Mouse (Mus musculus): ENCODE data around the gene Cdkl4.

Cdkl4 gene

DNA sequence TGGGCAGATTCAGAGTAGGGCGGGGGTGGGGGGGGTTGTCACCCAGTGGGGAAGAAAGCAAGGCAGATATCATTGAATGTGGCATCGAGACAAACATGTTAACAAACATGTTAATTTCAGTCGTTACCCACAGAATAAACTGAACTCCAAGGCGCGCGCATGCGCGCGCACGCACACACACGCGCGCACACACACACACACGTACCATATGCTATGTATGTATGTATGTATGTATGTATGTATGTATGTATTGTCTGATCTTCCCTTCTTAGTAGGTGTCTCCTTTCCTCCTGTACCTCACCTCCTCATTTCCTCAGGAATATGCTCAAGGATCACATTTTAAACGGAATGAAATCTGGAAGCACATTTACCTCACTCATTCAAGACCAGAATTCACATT, at the start of gene Cdkl4:
TSS of gene Cdkl4 (minus strand) at position 175 of the 400 bp plus-strand sequence.
- in situ Hi-C loops (cut with MboI; ENCODE audit: low pct_unique_long_range_greater_than_20kb in 1 of 2, low sequenced_read_pairs in 2 of 2, unreplicated experiment in 1 of 2): loop anchor here in 1 of 2 experiments (25.0 kb wide), 1 partner anchor 410 kb away; no protein-coding TSS in a partner anchor

DNA sequence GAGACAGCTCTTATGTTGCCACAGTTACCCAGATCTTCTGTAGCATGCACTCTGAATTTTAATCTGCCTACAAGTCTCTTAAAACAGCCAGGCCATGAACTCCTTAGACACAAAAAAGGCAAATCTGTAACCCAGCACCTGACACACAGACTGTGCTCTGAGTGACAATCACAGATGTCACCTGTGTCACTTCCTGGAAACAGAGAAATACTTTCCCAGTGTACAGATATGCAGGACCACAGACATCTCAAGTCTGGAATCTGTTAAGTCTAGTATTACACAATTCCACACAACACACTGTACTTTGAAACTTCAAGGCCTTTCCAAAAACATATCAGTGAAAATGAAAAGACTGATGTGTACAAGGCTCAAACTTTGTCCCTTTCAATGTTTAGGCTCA, 47.4 kb upstream of the Cdkl4 start:
- in situ Hi-C loops (cut with MboI; ENCODE audit: low pct_unique_long_range_greater_than_20kb in 1 of 2, low sequenced_read_pairs in 2 of 2, unreplicated experiment in 1 of 2): loop anchor here in 1 of 2 experiments (25.0 kb wide), 1 partner anchor 362 kb away; no protein-coding TSS in a partner anchor

DNA sequence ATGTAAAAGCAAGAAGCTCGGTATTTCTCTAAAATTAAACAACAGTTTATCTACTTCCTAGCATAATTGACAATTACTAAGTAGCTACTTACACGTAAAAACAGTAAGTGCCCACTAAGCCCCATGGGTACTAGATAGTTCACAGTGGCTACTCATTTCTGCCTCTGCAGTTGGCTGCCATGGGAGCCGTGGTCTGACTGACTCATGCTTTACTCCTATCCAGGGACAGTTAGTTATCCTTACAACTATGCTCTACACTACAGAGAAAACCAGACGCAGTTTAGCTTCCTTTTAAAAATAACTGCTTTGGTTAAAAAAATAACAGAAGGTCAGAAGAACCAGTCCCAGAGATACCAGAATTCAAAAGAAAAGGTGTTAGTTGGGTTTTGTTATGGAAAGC, 44.1 kb upstream of the Cdkl4 start:
- in situ Hi-C loops (cut with MboI; ENCODE audit: low pct_unique_long_range_greater_than_20kb in 1 of 2, low sequenced_read_pairs in 2 of 2, unreplicated experiment in 1 of 2): loop anchor here in 1 of 2 experiments (25.0 kb wide), 1 partner anchor 366 kb away; no protein-coding TSS in a partner anchor

DNA sequence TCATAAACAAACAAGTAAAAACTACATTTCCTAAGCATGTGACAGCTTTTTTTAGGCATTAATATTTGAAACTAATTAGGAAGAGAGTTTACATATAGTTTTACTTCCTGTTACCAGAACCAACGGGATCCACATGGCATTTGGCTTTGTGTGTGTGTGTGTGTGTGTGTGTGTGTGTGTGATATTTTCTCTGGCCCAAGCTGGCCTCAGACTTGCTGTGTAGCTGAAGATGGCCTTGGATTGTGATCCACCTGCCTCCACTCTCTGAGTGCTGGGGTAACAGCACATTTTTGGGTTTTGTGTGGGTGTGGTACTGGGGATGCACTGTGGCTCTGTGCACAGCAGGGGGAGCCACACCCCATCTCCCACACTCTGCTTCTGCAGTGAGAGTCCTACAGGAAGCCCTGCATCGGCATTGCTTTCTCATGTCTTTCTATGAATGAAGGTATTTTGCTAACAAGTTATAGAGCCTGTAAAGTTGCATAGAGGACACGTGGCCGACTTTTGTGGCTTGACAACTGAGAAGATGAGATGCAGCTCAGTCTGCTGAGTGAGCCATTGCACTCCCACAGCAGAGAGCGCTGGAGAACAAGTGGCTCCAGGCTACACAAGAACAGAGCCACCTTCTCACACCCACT, 43.3 kb upstream of the Cdkl4 start:
- in situ Hi-C loops (cut with MboI; ENCODE audit: low pct_unique_long_range_greater_than_20kb in 1 of 2, low sequenced_read_pairs in 2 of 2, unreplicated experiment in 1 of 2): loop anchor here in 1 of 2 experiments (25.0 kb wide), 1 partner anchor 366 kb away; no protein-coding TSS in a partner anchor

DNA sequence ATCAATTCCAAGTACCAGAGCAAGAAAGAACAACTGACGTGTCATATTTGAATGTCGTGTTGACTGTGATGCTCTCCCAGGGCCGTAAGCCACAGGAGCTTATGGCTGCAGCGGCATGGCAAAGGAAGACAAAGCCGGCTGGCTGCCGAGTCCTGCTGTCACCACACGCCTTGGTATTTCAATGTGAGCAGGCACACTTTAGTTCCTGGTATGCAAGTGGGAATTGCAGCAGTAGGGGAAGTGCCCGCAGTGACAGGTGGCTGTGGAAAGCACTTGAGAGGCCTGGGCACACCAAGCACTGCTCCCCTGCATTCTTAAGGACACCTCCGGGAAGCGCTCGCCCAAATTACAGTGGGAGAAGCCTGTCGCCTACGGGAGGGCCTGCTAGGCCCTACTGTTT, 41.9 kb upstream of the Cdkl4 start:
- in situ Hi-C loops (cut with MboI; ENCODE audit: low pct_unique_long_range_greater_than_20kb in 1 of 2, low sequenced_read_pairs in 2 of 2, unreplicated experiment in 1 of 2): loop anchor here in 1 of 2 experiments (25.0 kb wide), 1 partner anchor 368 kb away; no protein-coding TSS in a partner anchor

DNA sequence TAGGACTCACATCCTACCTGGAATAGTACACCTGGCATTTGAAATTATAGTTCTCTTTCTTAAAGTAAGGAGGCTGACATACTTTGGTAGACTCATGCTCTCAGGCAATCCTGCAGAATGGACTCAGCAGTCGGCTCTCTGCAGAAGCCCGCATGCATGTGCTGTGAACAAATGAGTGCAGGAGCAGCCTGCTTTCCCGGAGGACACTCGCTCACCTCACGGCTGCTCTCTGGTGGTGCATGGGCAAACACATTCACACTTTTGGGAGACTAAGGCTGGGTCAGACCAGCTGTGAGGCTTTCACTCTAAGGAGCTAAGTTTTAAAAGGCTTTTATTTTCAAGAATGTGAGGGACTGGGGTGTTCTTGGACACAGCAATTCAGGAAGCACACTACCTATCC, 41.3 kb upstream of the Cdkl4 start:
- in situ Hi-C loops (cut with MboI; ENCODE audit: low pct_unique_long_range_greater_than_20kb in 1 of 2, low sequenced_read_pairs in 2 of 2, unreplicated experiment in 1 of 2): loop anchor here in 1 of 2 experiments (25.0 kb wide), 1 partner anchor 368 kb away; no protein-coding TSS in a partner anchor

DNA sequence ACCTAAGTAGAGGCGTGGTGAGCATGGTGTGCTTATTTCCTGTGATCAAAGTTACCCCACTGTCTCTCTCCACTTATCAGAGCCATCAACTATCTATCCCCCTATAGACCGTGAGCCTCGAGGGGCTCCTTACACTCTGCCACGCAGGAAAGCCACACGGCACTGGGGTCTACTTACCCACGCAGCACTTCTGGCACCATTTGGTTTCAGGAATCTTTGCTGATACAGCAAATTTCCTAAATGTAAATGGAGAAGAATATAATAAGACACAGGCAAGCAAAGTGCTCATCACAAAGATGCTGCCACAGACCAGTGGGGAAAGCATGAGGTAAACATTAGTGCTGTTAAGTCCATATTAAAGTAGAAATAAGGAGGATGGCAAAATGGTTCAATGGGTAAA, 26.2 kb upstream of the Cdkl4 start:
- in situ Hi-C loops (cut with MboI; ENCODE audit: low pct_unique_long_range_greater_than_20kb in 1 of 2, low sequenced_read_pairs in 2 of 2, unreplicated experiment in 1 of 2): loop anchor here (10.0 to 25.0 kb wide), 2 partner anchors 211 to 383 kb away; no protein-coding TSS in a partner anchor

DNA sequence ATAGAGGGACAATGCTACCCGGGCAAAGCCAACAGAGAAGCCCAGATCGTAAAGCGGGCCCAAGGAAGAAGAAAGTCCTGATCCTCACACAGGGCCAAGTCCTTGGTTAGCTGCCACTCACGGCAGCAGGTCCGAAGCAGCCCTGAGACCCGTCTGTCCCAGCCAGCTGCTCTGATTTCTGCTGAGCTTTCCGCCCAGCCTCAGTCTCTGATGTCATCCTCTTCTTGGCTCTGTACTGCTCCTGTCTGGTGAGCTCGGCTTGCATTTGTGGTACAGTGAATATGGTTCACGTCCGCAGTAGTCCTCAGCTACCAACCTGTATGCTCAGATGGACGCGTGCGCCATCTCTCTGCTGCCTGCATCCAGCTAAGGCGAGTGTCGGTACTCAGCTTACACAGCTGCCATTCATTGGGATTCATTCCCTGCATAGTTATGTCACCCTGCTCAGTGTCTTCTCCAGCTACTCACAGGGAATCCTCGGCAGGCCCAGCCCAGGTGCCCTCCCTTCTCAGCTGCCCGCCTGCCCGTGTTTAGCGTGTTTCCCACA, 25.5 kb upstream of the Cdkl4 start:
- in situ Hi-C loops (cut with MboI; ENCODE audit: low pct_unique_long_range_greater_than_20kb in 1 of 2, low sequenced_read_pairs in 2 of 2, unreplicated experiment in 1 of 2): loop anchor here (10.0 to 25.0 kb wide), 2 partner anchors 212 to 384 kb away; no protein-coding TSS in a partner anchor

DNA sequence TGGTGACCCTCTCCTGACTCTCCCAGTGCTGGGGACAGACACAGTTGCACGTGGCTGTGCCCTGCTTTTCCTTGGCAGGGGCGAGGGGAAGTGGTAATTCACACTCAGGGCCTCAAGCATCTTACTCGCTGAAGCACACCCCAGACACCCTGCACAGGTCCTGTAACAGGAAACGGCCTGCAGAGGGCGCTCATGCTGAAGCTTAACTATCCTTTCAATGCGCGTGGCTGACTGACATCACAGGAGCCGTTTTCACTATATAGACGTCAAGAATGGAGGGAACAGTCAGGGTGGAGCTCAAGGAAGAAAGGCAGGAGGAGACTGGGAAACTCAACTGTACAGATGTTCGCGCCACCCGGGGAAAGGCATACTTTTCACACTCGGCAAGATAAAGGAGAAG, 23.8 kb upstream of the Cdkl4 start:
- in situ Hi-C loops (cut with MboI; ENCODE audit: low pct_unique_long_range_greater_than_20kb in 1 of 2, low sequenced_read_pairs in 2 of 2, unreplicated experiment in 1 of 2): loop anchor here (10.0 to 25.0 kb wide), 2 partner anchors 213 to 386 kb away; no protein-coding TSS in a partner anchor

DNA sequence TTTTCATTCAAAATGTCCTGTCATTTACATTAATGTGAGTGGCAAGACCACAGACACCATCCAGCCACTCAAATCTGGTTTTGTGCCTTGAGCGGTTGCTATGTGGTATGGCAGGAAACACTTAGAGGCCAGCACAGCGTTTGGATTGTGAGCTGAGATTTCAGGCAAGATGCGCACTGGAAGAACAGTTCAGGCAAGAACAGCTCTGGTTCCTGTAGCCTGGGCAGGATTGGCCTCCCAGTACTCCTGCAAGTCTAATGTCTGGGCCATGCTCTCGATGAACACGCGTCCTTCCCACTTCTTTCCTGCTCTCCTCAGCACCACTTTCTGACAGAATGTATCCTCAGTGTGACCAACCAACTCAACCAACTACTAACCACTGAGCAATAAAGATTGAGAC, 5.4 kb upstream of the Cdkl4 start:
- in situ Hi-C loops (cut with MboI; ENCODE audit: low pct_unique_long_range_greater_than_20kb in 1 of 2, low sequenced_read_pairs in 2 of 2, unreplicated experiment in 1 of 2): loop anchor here in 1 of 2 experiments (25.0 kb wide), 1 partner anchor 404 kb away; no protein-coding TSS in a partner anchor

DNA sequence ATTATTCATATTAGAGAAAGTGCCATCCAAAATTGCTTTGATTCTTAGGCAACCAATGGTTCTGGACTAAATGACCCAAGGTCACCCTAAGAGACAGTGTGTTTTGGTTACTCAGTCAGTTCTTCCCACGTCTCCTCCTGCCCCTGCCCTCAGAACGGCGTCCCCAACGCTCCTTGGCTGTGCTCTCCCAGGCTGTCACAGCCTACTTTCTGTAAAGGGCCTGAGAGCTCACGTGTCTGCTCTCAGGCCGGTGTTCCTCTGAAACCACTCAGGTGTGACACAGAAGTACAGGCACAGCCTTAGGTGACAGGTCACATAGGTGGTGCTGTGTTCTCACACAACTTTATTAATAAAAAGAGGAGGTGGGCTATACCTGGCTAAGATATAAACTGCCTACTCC, 2.3 kb upstream of the Cdkl4 start:
- in situ Hi-C loops (cut with MboI; ENCODE audit: low pct_unique_long_range_greater_than_20kb in 1 of 2, low sequenced_read_pairs in 2 of 2, unreplicated experiment in 1 of 2): loop anchor here in 1 of 2 experiments (25.0 kb wide), 1 partner anchor 407 kb away; no protein-coding TSS in a partner anchor

DNA sequence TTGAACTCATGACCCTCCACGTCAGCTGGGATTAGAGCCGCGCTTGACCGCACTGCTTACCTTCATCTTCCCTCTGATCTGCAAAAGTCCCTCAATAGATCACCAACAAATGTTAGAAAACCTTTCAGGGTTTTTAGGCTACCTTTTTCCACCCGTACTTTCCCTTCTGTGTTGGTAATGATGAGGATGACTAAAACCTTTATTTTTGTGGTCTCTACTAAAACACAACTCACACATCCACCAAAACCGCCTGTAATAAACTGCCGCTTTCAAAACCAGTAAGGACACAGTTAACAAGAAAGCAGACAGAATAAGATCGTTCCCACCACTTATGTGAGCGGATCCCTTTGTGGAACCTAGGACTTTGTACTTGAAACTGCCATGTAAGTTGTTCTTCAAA, 1.5 kb upstream of the Cdkl4 start:
- in situ Hi-C loops (cut with MboI; ENCODE audit: low pct_unique_long_range_greater_than_20kb in 1 of 2, low sequenced_read_pairs in 2 of 2, unreplicated experiment in 1 of 2): loop anchor here in 1 of 2 experiments (25.0 kb wide), 1 partner anchor 408 kb away; no protein-coding TSS in a partner anchor

DNA sequence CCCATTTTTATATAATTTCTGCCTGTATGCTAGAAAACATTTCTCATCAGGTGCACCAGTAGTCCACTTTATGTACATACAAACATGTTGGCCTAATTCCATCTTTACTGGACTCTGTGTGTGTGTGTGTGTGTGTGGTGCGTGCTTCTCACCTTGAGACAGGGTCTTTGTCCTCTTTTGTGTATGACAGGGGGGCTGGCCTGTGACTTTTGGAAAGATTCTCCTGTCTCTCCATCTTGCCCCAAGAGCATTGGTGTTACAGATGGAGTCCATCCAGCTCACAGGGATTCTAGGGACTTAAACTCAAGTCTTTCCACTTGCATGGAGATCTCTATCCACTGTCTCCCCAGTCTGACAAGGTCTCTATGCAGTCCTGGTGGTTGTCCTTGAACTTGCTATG, 428 bp upstream of the Cdkl4 start:
- in situ Hi-C loops (cut with MboI; ENCODE audit: low pct_unique_long_range_greater_than_20kb in 1 of 2, low sequenced_read_pairs in 2 of 2, unreplicated experiment in 1 of 2): loop anchor here in 1 of 2 experiments (25.0 kb wide), 1 partner anchor 409 kb away; no protein-coding TSS in a partner anchor

DNA sequence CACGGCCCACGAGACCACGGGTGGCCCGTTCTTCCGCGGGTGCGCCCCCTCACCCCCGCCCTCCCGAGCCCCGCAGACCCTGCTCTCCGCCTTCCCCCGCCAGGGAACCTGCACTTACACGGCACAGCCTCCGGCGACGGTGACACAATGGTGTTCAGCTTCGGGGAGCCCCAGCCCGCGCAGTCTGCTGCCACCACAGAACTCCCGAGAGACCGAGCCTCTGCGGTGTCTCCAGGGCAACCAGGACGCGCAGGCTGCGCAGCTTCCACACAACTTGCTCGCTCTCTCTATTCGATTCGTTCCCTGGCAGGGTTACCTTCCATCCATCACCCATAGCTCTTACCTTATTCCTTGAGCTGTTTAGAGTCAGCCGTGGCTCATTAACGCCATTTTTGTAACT, 399 bp downstream of the Cdkl4 start:
- in situ Hi-C loops (cut with MboI; ENCODE audit: low pct_unique_long_range_greater_than_20kb in 1 of 2, low sequenced_read_pairs in 2 of 2, unreplicated experiment in 1 of 2): loop anchor here in 1 of 2 experiments (25.0 kb wide), 1 partner anchor 410 kb away; no protein-coding TSS in a partner anchor

DNA sequence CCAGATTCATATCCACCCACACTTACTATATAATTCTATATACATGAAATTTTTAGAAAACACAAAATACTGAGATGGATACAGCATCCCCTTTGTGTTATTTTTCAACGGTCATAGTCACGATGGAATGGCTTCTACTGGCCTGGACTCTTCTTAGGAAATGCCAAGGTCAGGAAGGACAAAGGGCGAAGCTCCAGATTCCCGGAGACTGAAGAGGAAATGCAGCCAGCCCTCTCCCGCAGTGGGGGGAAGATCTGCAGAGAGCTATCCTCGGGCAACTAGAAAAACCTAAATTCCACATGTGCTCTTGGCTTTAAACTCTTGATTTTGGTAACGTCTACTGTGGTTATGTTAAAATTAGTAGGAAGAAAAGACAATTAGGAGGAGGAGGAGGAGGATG, 2.6 kb downstream of the Cdkl4 start:
- in situ Hi-C loops (cut with MboI; ENCODE audit: low pct_unique_long_range_greater_than_20kb in 1 of 2, low sequenced_read_pairs in 2 of 2, unreplicated experiment in 1 of 2): loop anchor here in 1 of 2 experiments (25.0 kb wide), 1 partner anchor 412 kb away; no protein-coding TSS in a partner anchor

DNA sequence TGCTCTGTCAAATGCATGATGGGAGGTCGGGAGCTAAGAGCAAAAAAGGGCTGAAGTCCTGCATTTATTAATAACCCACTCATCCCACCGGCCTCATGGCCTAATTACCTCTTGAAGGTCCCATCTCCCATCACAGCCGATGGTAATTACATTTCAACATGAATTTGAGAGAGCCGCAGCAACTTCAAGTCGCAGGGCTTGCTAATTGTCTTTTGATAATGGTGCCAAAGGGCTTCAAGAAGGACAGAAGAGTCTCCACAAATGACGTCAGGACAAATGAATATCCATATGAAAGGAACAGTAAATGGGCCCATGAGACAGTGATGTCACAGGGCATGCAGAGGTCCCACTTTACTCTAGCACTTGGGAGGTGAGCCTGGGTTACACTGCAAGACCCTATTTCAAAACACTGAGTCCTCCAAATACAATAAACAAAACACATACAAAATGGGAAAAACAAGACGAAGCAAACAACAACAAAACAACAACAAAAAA, 3.1 kb downstream of the Cdkl4 start:
- in situ Hi-C loops (cut with MboI; ENCODE audit: low pct_unique_long_range_greater_than_20kb in 1 of 2, low sequenced_read_pairs in 2 of 2, unreplicated experiment in 1 of 2): no loop called here

DNA sequence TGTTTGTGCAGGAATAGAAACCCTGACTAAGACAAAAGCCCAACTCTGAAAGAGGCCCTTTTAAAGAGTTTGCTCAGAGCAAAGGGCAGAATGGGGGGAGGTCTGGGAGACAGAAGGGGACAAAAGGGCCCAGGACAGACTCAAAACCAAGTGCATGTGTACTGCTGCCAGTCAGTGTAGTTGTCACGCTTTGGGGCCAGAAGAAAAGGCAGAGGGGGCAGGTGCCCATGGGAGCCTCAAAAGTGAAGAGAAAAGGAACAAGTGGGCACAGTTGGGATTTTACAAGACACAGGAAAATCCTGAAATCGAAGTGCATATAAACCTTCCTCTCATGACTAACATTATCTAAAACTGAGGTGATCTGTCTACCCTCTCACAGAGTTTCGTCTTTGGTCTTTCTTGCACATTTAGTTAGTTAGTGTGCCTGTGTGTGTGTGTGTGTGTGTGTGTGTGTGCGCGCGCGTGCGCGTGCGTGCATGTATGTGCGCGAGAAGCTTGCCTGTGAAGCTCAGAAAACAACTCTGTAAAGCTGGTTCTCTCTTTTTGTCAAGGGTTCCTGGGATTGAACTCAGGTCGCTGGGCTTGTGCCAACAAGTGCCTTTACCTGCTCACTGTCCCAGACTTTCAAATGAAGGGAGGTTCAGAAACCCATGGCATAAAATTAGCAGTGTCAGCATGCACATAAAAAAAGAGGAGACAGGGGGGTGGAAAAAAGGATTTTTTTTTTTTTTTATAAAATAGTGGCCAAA, 5.3 kb downstream of the Cdkl4 start:
- in situ Hi-C loops (cut with MboI; ENCODE audit: low pct_unique_long_range_greater_than_20kb in 1 of 2, low sequenced_read_pairs in 2 of 2, unreplicated experiment in 1 of 2): no loop called here

DNA sequence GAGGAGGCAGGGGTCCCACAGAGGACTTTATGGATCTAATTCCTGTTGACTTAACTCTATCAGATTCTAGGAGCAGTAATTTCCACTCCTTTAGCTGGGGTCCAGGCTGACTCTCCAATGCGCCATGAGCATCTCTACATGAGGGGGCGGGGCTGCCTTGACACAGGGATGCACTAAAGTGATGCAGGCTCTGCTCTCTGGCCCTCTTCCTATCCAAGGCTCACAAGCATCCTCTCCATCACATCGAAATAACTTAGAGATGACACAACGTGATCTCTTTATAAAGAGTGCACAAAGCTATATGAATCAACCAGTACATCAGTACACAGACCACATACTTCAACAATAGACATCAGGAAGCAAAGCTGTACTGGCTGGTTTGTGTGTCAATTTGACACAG, 6.2 kb downstream of the Cdkl4 start:
- in situ Hi-C loops (cut with MboI; ENCODE audit: low pct_unique_long_range_greater_than_20kb in 1 of 2, low sequenced_read_pairs in 2 of 2, unreplicated experiment in 1 of 2): no loop called here

All from mouse embryonic stem cell (cell line).